Mouse (Mus musculus) lung, adult 2 months (tissue): ENCODE data around the gene Rpgrip1. TPM values are rescaled to one million over a fixed set of nuclear protein-coding genes. Genes with fewer than 3 reads are reported as not detected.

Experiments used
- DNase-seq: peaks from one replicate; pipeline ENCODE4 v3.0.0; 2022
- H3K4me1 ChIP-seq: fragments of 200-500 bp; 2 replicates; pipeline ENCODE4 v1.6.1; 2011; ENCODE audit warnings: low read length; ENCODE audit not compliant: control insufficient read depth, insufficient read depth
- H3K4me3 ChIP-seq: fragments of 200-500 bp; replicated peaks from 2 replicates; pipeline ENCODE3; 2011; ENCODE audit warnings: low read depth, mild to moderate bottlenecking, control low read depth, low read length; ENCODE audit errors: extremely low read depth
- CTCF ChIP-seq: fragments of 200-500 bp; IDR thresholded peaks from 2 replicates; pipeline ENCODE4 v1.5.1; 2011; ENCODE audit warnings: mild to moderate bottlenecking, low read length, control low read depth; ENCODE audit not compliant: insufficient read depth
- POLR2A ChIP-seq: fragments of 200-500 bp; IDR thresholded peaks from 2 replicates; pipeline ENCODE4 v1.6.1; 2011; ENCODE audit warnings: low read depth, mild to moderate bottlenecking, control low read depth, low read length, borderline replicate concordance; ENCODE audit errors: extremely low read depth
- WGBS: fragments of 180-500 bp; shearing (Covaris S2); methylation state at CpG from one replicate; pipeline ENCODE4 v1.1.7; 2018; 5-methylcytosine and 5-hydroxymethylcytosine counted together
- polyA plus RNA-seq: library from polyadenylated mRNA; depleted of rRNA; stranded (reverse); fragments of >200 nt; gene quantifications from 2 replicates; pipeline ENCODE4 v1.2.3, GENCODE M21; 2012

Gene Rpgrip1
- polyA plus RNA-seq, 1 experiment, result 2.5 TPM

DNA sequence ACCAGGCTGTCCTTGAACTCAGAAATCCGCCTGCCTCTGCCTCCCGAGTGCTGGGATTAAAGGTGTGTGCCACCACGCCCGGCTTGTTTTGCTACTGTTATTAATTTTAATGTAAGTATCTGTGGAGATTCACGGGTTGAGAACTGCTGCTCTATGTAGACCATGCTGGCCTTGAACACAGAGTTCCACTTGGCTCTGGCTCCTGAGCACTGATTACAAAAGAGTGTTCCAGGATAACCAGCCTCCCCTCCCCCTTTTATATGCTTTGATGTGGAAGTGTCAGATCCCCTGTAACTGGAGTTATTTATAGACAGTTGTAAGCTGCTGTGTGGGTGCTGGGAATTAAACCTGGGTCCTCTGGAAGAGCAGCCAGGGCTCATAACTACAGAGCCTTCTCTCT lies 6.7 kb downstream of the Rpgrip1 start:
- H3K4me1 ChIP-seq, result no peaks in the 10 kb centered on the region
- no peak overlapping the region for H3K4me3 ChIP-seq
- DNase-seq, result no peak
- no peak for TF ChIP-seq CTCF
- TF ChIP-seq POLR2A, result no peak
- WGBS, result 95% methylated on average over 5 of the region's 5 CpGs

DNA sequence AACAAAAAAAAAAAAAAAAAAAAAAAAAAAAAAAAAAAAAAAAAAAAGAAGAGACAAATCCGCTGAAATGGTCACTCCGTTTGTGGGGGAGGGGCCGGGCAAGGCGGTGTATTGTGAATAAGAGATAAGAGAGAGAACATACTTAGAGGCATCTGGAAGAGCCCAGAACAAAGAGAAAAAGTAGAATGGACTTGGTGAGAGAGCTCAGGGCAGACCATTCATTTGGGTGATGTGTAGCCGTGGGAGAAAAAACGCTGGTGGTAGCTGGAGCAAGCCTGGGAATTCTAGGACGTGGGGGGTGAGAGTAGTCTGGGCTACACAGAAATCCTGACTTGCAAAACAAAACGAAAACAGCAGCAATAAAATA lies 7.9 kb downstream of the Rpgrip1 start:
- DNase-seq, result no peak
- H3K4me1 ChIP-seq, result no peaks in the 10 kb centered on the region
- WGBS, result 24% methylated on average over 8 of the region's 8 CpGs
- H3K4me3 ChIP-seq, result no peak overlapping the region
- TF ChIP-seq POLR2A, result no peak
- TF ChIP-seq CTCF, result no peak

DNA sequence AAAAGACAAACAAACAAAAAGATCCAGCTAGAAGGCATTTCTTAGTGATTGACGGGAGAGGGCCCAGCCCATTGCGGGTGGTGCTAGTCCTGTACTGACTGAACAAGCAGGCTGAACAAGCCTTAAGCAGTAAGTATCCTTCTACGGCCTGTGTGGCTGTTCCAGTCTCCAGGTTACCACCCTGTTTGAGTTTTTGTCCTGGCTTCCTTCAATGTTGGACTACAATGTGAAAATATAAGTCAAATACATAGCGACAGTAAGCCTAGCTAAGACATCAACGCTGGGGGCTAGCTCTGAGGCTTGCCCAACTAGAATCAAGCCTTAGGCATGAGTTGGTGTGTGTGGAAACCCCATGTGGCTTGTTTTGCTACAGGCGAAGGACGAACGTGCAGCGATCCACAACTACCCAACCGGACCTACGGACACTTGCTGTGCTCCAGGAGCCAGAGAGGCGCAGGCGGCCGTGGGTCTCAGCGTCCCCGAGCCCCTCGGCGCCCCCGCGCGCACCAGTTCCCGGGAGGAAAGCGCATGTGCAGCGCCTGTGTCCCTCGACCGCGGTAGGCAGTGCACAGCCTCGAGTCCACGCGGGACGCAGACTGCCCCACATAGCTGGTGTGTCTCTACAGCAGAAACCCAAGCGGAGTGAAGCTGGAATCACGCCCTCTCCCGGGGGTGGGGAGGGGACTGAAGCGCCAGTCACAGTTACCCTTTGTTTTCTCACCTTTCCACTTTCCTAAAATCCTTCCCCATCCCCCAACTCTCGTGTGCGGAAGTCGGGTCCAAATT lies 8.5 kb downstream of the Rpgrip1 start:
- peak; percentile 41 for DNase-seq
- no peak for TF ChIP-seq CTCF
- TF ChIP-seq POLR2A, result 0 out of 2 replicates have a peak, but pooled peaks have one; percentile 9
- H3K4me1 ChIP-seq, result no peaks in the 10 kb centered on the region
- 1% methylated on average over 38 of the region's 38 CpGs for WGBS
- peak overlapping the region; percentile 52 for H3K4me3 ChIP-seq

DNA sequence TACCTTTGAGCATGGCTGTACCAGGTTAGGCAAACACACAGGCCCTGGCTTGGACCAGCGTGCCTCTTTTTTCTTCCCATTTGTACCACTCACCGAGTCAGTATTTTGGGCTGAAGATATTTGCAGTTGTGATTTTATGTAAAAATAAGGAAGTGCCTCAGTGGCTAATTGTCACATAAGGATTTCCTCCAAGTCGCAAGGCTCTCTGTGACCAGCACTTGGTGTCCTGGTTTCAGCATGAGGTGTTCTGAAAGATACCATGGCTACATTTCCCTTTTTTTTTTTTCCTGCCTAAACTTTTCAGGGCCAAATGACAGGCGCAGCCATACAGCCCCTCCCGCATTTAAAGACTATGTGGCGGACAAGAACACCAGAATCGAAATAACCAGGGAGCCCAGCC lies 9.7 kb downstream of the Rpgrip1 start:
- 49% methylated on average over 7 of the region's 7 CpGs for WGBS
- Histone ChIP-seq H3K4me1 (no peaks in the 10 kb centered on the region), H3K4me3 (no peak overlapping the region)
- TF ChIP-seq POLR2A, result no peak
- TF ChIP-seq CTCF, result no peak
- DNase-seq, result no peak

DNA sequence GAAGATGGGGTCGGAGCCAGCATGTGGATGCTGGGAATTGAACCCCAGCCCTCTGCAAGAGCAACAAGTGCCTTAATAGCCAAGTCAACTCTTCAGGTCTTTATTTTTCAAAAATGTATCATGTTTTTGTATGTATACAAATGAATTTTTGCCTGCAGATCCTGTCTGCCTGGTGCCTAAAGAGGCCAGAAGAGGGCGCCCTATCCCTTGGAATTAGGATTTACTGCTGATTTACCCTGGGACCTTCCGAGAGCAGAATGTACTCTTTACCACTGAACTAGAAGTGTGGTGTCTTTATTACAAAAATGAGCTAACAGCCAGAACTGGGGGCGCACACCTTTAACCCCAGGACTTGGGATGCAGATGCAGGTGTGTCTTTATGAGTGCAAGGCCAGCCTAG lies 13.4 kb downstream of the Rpgrip1 start:
- 22% methylated on average over 4 of the region's 4 CpGs for WGBS
- no peaks in the 10 kb centered on the region for H3K4me1 ChIP-seq
- H3K4me3 ChIP-seq, result no peak overlapping the region
- DNase-seq, result peak; percentile 66
- TF ChIP-seq CTCF (peak; percentile 75), POLR2A (no peak)

DNA sequence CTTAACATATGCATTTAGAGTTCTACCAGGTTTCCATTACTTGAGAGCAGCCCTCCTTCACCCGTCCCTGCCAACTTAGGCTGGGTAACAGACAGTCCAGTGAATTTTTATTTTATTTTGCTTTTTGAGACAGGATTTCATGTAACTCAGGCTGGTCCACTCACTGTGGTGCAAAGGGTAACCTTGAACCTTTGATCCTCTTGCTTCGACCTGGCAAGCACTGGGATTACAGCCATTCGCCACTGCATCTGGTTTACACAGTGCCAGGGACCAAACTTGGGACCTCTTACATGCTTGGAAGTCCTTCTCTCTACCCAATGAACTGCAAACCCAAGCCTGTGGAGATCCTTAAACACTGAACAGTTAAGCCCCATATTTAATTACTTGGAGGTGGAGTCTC lies 14.1 kb downstream of the Rpgrip1 start:
- TF ChIP-seq CTCF, result no peak
- TF ChIP-seq POLR2A, result no peak
- no peak overlapping the region for H3K4me3 ChIP-seq
- WGBS, result 96% methylated on average over 3 of the region's 3 CpGs
- no peaks in the 10 kb centered on the region for H3K4me1 ChIP-seq
- DNase-seq, result no peak

DNA sequence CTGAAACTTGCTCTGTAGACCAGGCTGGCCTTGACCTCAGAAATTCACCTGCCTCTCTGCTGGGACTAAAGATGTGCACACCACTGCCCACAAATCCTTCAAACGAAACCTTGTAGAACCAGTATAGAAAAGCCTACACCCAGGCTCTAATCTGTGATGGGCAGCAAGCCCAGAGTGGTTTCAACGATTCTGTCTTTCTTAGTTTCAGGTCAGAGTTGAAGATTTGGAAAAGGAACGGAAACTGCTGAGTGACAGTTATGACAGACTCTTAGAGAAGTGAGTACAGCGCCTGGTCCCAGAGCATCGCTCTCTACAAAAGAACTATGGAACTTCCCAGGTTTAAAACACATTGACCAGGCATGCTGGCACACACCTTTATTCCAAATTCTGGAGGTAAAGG lies 23.1 kb downstream of the Rpgrip1 start:
- Histone ChIP-seq H3K4me3 (no peak overlapping the region), H3K4me1 (no peaks in the 10 kb centered on the region)
- no peak for DNase-seq
- WGBS, result 53% methylated on average over 5 of the region's 5 CpGs
- no peak for TF ChIP-seq CTCF
- TF ChIP-seq POLR2A, result no peak

DNA sequence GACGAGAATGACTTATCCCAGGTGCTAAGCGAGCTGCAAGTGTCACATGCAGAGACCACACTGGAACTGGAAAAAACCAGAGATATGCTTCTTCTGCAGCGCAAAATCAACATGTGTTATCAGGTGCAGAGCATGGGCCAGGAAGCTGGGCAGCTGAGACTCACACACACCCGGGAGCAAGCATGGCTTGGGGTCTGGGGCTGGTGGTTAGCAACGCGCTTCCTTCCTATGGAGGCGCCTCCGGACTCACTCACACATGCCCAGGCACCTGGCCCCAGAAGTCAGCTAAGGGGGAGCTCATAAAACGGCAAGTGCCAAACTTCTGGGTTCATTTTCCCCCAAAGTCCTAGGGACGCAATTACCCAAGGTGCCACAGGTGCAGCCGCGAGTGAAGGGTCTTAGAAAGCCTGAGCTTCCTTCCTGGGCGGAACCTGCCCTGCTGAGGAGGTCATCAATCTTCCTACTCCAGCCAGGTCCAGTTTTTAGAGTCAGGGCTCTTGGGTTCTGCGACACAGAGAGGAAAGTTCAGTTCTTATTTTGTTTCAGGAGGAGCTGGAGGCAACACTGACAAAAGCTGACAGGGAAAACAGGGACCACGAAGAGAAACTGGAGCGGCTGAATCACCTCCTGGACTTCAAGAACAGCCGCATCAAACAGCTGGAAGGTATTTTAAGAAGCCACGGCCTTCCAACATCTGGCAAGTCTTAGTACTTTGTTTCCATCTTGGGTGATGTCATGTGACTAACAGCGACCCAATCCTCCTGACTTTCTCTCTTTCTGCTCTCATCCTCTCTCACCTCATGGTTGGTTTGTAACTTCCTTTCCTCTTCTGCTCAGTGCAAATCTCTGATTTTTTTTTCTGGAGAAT lies 30.3 kb downstream of the Rpgrip1 start:
- Histone ChIP-seq H3K4me3 (peak overlapping the region; percentile 64), H3K4me1 (no peaks in the 10 kb centered on the region; the same call in 1 of the 2 replicates)
- peak; percentile 5 for DNase-seq
- whole genome bisulfite sequencing, result 30% methylated on average over 19 of the region's 19 CpGs
- no peak for TF ChIP-seq POLR2A
- no peak for TF ChIP-seq CTCF

DNA sequence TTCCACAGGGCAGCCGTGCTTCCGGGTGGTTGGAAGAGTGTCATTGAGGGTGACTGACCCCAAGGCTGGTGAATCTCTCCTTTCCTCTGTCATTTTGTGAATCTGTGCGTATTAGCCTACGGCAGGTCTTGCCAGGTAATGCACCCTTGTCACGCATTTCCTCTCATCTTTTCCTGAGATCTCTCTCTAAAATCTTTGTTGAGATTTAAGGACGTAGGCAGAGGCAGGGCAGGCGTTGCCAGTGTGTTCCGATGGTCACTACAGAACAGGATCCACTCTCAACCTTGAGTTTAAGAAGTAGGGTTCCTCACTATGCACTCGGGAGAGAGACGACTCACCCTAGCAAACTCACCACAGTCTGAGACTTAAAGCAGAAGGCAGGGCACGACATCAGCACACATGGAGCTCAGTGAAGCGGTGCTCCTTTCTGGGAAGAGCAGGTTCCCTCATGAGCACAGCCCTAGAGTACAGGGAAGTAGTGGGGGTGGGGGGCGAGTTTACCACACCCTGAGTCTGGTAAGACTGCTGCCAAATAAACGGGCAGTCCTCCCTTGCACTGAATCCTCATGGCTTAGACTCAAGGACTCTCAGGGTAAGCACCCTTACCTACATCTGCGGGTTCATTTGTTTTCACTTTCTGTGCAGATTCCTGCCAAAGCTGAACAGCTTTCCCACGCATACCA lies 31.1 kb downstream of the Rpgrip1 start:
- DNase-seq, result peak; percentile 10
- no peak for TF ChIP-seq POLR2A
- no peak for TF ChIP-seq CTCF
- Histone ChIP-seq H3K4me3 (peak overlapping the region; percentile 64), H3K4me1 (no peaks in the 10 kb centered on the region; the same call in 1 of the 2 replicates)
- WGBS, result 41% methylated on average over 16 of the region's 16 CpGs
